Mouse (Mus musculus) lung, postnatal 14 days (tissue): ENCODE data around the gene Mrm3.

Source experiments
- DNase-seq: peaks from one replicate; pipeline ENCODE4 v3.0.0; 2021

Mrm3 gene

DNA sequence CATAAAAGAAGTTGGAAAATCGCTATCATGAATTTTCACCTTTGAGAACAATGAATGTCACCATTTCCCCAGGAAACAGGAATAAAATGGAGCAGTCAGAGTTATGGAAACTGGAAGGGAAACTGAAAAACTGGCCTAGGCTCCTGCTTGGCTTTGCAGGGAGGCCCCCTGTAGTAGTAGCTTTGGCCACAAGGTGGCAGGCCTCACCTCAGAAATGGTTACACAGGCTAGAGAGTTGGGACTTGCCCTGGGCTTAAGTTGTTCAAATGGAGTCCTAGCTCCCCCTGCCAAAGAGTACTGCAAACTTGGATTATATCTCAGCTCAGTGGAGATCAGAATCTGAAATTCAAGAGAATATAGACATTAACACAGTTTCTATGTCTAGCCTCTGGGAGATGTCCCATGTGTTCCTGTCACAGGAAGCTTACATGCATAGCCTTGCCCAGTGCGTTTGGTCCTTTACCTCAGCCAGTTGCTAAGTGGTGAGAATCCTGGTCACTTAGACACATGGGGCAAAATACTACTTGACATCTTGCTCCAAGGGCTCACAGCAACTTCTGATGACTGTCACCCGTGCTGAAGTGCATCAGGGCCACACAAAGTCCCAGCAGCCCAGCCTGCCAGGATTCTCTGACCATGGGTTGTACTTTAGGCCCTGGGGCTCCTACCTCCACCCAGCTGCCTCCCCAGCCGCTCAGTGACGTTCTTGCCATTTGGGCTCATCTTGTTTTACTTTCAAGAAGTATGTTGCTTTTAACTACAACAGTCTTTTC, 9.8 kb downstream of the Mrm3 start:
- DNase-seq, result peak; percentile 90

- peak; percentile 9 for DNase-seq
Observed at GRCm38 (mm10) chr11:76253918-76254264, 10.4 kb downstream of the Mrm3 start.

- DNase-seq, result no peak
Observed at GRCm38 (mm10) chr11:76255431-76256001, 12.0 kb downstream of the Mrm3 start.

DNA sequence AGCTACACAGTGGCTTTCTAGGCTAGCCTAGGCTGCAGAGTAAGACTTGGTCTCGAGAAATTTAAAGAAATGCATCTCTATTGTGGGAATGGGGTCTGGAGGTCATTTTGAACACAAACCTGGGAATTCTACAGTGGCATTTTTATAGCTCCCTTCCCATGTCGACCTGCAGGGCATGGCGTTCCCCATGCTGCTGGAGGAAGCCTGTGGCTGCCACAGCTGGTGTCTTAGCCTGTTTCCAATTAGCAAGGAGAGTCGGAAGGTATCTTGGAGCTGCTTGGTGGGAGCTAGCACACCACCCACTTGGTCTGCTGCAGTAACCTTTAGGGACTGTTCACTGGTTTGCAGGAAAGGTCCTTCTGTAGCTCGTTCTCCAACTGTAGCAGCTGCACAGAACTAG, 12.6 kb downstream of the Mrm3 start:
- DNase-seq, result no peak

GRCm38 (mm10) chr11:76257386-76257785, 13.9 kb downstream of the Mrm3 start:
- no peak for DNase-seq

DNA sequence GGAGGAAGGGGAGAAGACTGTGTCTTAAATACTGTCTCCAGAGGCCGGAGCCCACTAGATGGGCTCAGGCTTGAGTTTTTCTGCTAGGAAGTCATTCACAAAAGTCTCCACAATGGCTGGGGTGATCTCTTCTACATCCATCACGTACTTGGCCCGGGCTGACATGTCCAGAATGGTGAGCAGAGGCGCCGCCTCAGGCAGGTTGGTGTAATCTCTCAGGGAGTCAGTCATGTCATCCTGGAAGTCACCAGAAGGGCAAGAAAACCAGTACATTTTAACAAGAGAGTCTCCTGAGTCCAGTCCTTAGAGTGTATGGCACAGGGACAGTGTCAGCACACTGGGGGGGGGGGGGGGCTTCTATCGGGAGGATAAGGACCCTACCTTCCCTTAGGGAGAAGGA, 15.0 kb downstream of the Mrm3 start:
- DNase-seq, result no peak

DNA sequence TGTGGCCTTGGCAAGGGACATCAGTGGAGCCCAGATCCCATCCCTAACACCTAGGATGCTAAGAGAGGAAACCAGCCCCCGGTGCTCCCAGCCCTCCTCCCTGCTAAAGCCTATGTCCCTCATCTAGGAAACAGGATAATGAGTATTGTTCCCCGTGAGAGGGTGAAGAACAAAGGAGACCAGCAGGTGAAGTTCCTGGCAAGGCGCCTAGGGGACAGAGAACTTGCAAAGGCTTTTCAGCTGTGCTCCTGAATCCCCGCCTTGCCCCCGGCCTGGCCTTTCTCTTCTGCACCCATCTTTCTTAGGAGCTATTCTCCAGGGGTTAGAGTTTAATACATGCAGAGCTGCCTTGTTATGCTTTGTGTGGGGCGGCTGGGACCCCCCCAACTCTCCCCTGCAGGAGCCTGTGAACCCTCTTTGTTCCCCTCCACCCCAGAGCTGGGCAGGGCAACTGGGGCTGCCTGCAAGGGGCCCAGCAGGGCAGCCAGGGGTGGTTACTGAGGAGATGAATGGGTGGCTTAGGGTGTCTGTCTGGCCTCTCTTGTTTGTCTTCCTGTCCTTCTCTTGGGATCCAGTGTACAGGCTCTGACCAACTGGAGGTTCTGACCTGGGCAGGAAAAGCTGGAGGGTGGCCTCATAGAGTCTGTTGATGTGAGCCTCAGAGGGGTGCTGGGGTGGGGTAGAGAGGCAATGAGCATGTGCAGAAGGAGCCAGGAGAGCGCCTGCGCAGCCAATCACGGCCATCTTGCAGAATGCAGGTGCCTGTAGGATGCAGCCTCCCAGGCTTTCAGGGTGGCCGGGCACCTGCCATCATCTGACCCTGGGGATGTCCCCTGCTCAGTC, 16.9 kb downstream of the Mrm3 start:
- no peak for DNase-seq

- no peak for DNase-seq
Observed at GRCm38 (mm10) chr11:76261224-76261623, 17.7 kb downstream of the Mrm3 start.

DNA sequence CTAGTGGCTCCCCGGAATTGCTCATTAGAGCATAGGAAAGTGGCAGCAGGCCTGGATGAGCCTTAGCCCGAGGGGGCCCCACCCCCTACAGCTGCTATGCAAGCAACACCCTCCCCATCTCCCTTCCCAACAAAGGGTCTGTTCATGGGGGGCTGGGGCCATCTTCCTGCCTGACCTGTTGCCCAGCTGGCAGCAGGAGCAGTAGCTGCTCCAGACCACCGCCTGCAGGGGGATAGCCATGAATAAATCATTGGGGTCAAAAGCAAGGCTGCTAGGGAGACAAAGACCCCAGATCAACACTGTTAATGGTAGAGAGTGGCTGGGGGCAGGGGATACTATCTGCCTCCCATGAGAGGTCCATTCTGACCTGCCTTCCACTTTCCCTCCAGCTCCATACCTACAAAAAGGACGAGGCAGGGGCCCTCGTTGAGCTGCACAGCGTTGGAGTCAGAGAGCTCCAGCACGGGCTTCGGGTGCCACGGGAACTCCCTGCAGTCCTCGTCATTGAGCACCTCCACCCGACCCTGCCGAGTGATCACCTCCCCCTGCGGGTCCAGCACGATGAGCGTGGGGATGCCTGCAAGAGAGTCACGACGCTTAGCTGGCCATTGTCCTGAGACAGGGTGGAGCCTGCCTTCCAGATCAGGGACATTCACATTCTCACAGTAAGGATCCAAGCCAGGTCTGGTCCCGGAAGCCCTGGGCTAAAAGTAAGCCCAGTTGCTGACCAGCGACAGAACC, 19.3 kb downstream of the Mrm3 start:
- DNase-seq, result no peak

DNA sequence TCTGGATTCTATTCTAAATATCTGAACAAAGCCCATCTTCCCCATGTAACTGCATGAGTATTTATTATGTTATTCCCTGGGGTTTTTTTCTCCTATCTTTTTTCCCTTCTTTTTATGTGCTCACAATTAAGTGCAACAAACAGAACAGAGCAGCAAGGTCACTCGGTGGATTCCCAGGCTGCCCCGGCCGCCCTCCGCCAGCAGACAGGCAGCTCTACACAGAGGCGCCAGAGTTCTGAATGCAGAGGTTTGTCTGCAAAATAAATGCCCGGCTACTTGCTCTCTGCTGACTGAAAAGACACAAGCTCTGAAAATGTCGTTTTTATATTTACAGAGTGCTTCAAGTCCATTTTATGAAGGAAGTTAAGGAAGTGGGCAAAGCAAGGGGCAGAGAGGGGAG, 24.0 kb downstream of the Mrm3 start:
- no peak for DNase-seq

DNA sequence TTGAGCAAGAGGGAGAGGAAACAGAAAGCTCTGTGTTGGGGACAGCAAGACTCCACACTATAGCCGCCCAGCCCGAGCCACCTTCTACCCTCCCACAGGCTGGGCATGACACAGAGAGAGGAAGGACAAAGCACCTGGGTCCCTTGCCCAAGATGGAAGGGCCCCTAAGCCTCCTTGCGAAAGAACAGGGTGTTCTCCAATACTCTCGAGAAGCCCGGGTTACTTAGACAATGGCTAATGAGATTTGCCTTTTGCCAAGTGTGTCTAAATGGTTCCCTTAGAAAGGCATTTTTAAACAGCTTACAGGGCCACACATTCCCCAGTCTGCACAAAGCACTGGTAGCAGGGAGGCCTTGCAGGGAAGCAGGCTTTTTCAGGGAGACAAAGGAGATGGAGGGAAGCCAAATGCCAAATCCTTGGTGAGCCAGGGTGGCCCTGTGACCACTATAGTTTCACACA, 24.5 kb downstream of the Mrm3 start:
- no peak for DNase-seq

- DNase-seq, result no peak
Observed at GRCm38 (mm10) chr11:76268521-76269065, 25.1 kb downstream of the Mrm3 start.

GRCm38 (mm10) chr11:76272440-76272839, 28.9 kb downstream of the Mrm3 start:
- peak; percentile 19 for DNase-seq

DNA sequence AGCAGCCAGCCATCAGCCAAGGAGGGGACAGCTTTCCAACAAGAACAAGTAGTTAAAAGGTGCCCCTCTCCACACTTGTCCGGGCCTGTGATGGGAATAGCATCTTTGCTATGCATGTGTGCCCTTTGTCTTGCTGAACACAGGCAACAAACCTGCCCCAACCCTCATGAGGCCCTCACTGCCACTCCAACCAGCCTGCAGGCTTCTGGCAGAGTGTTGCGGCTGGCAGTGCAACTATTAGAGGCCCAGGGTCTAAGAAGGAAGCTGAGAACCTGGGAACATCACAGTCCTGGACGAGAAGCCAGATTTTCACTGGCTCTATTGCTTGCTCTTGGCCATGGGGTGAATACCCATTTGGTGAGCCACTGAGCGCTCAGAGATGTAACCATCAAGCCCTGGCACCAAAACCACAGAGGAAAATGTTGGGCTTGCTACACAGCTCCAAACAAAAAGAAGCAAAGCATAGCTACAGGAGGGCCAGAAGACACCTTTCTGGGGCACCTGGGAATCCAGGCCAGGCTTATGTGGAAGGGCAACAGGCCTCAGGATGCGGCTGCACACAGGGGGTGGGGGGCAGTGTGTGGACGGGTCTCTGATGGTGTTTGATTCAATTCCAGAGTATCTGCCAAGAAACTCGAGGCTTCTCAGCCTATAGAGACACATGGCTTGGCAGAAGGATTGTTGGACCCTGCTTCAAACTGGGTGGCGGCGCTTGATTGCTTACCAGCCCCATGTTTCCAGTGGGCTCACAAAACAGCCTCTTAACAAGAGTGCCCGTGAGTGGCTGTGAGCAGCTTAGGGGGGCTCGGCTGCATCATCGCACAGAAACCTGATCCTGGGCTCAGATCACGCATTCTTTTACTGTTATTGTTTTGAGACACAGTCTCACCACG, 35.7 kb downstream of the Mrm3 start:
- DNase-seq, result no peak

DNA sequence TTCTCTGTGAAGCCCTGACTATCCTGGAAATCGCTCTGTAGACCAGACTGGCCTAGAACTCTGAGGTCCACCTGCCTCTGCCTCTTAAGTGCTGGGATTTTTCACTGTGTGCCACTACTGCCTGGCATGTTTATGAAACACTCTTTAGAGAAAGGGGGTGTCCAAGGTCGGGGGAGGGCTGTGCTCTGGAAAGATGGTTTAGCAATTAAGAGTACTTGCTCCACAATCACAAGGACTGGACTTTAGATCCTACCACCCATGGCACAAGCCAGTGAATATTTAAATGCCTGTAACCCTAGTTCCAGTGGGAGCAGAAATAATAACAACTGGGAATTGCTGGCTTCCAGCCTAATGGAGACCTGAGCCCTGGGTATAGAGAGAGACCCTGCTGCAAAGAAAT, 36.5 kb downstream of the Mrm3 start:
- DNase-seq, result no peak

DNA sequence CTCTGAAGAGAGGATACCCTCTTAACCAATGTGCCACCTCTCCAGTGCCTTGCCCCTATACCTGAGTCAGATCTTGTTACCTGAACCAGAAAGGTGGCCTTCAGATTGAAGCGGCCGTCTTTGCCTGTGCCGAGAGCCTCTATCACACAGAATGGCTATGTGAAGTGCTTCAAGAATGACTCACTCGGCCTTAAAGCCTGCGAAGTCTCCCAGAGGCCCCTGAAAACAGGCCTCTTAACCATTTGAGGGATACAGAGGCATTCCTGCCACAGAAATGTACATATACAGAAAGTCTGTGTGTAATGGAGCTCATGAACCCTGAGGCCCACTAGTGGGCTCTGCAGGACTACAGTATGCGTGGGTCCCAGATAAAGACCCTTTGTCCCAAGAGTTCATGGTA, 40.3 kb downstream of the Mrm3 start:
- DNase-seq, result no peak

DNA sequence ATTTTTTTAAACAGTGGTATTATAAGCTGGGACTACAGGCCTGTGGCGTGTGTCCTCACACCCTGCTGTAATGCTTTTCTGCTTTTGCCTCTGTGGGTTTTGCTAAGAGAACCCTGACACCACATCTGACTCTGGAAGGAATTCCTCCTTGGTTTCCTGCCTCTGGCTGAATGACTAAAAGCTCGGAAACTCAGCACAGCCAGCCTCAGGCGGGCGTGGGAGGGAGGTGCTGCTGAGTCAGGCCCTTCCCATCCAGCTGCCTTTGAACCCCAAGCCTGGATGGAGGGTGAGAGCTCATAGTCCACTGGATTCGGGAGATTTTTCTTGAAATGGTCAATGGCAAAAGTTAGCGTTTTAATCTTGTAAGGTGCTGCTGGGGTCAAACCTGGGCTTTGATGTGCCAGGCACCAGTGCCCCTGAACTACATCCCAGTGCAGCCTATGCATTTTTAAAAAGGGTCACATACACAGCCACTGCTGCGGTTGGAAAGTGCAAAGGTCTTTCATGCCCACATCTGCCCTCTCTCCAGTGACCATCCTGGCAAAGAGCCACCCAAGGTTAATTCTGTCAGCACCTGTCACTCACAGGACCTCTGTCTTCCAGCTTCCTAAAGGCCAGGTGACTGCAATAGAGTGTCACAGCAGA, 42.0 kb downstream of the Mrm3 start:
- no peak for DNase-seq

GRCm38 (mm10) chr11:76286534-76287126, 43.1 kb downstream of the Mrm3 start:
- DNase-seq, result no peak

DNA sequence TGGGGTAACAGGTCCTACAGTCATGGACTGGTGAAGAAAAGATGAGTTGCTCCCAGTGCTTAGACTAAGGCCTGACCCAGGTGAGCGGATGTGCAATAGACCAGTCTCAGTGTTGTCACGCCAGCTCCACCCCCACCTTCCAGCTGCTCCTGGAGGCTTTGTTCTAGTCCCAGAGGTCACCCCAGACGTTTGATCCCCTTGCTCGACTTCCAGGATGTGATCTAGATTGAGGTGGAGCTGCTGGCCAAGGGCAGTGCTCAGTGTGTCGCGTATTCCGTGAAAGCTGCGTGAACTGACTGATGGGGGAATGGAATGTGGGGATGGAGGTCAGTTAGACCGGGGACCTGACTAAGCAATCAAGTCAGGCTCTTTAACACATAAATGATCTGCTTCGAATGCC, 43.8 kb downstream of the Mrm3 start:
- no peak for DNase-seq

DNA sequence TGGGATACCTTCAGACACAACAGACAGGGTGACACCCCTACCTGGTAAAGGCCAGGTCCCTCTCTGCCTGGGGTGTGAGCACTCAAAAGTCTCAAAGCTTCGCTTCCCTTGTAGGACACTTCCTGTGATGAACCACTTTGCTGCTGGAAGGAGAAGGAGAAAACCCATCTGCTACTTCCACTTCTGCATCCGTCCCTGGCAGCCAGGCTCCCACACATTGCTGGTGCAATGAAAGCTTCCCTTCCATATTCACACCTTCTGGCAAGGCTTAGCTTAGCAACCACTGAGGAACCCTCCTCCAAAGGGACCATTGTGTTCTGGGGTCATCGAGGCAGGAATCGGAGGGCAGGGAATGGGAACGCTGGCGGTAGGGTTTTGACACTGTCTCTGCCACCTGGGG, 45.1 kb downstream of the Mrm3 start:
- DNase-seq, result no peak

DNA sequence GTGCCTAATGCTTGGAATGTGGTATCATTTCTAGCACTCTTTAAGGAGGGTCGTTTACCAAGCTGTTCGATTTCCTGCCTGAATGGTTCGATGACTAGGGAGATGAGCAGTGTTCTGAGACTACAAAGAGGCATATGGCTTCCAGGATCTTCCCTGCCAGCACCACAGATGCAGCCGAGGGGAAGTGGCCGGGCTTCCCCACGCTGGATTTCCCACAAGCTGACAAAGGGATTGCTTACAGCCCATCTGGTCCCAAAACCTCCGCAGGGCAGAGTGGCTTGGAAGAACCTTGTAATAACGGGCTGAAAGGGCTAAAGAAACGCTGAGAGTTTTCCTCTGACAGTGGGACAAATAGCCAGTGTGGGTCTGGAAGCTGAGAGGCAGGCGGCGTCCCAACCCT, 46.9 kb downstream of the Mrm3 start:
- DNase-seq, result no peak
